Mouse (Mus musculus) heart, adult 8-10 months (tissue): ENCODE measurements around the gene Fyn. TPM values are rescaled to one million over a fixed set of nuclear protein-coding genes. Genes with fewer than 3 reads are reported as not detected.

Experiments used
- DNase-seq: peaks from one replicate; pipeline ENCODE4 v3.0.0; 2022; ENCODE audit warnings: low spot score
- total RNA-seq, 4 experiments: library from RNA; stranded (reverse); gene quantifications; 2 replicates each; pipeline ENCODE4 v1.2.4; 2022

Gene Fyn
- total RNA-seq, 4 experiments from 2014 or later: 22.4 to 27.6 (median 24.2) TPM

GRCm38 (mm10) chr10:39471040-39471713 lies 102.5 kb downstream of the Fyn start:
- no peak for DNase-seq

- DNase-seq: peak; percentile 50
Observed at GRCm38 (mm10) chr10:39471714-39472531, 103.3 kb downstream of the Fyn start.

- DNase-seq: no peak
Observed at GRCm38 (mm10) chr10:39472923-39473322, 104.3 kb downstream of the Fyn start.

- no peak for DNase-seq
Observed at GRCm38 (mm10) chr10:39479361-39479760, 110.7 kb downstream of the Fyn start.

- DNase-seq: no peak
Observed at GRCm38 (mm10) chr10:39484382-39484826, 115.7 kb downstream of the Fyn start.

- DNase-seq: no peak
Observed at GRCm38 (mm10) chr10:39484892-39485291, 116.2 kb downstream of the Fyn start.

- no peak for DNase-seq
Observed at GRCm38 (mm10) chr10:39485939-39486338, 117.3 kb downstream of the Fyn start.

- DNase-seq: no peak
Observed at GRCm38 (mm10) chr10:39486501-39487450, 118.1 kb downstream of the Fyn start.

- no peak for DNase-seq
Observed at GRCm38 (mm10) chr10:39487740-39488415, 119.2 kb downstream of the Fyn start.

GRCm38 (mm10) chr10:39488542-39488941 lies 119.9 kb downstream of the Fyn start:
- no peak for DNase-seq

- DNase-seq: no peak
Observed at GRCm38 (mm10) chr10:39488956-39489355, 120.3 kb downstream of the Fyn start.

- DNase-seq: no peak
Observed at GRCm38 (mm10) chr10:39490349-39491121, 121.9 kb downstream of the Fyn start.

- no peak for DNase-seq
Observed at GRCm38 (mm10) chr10:39492146-39492545, 123.5 kb downstream of the Fyn start.

- DNase-seq: no peak
Observed at GRCm38 (mm10) chr10:39493007-39493406, 124.4 kb downstream of the Fyn start.

- DNase-seq: no peak
Observed at GRCm38 (mm10) chr10:39498641-39499040, 130.0 kb downstream of the Fyn start.

- no peak for DNase-seq
Observed at GRCm38 (mm10) chr10:39501571-39501970, 132.9 kb downstream of the Fyn start.

GRCm38 (mm10) chr10:39501977-39502706 lies 133.5 kb downstream of the Fyn start:
- peak; percentile 78 for DNase-seq

- no peak for DNase-seq
Observed at GRCm38 (mm10) chr10:39503331-39503730, 134.7 kb downstream of the Fyn start.

- no peak for DNase-seq
Observed at GRCm38 (mm10) chr10:39505007-39505406, 136.4 kb downstream of the Fyn start.

GRCm38 (mm10) chr10:39505621-39506020 lies 137.0 kb downstream of the Fyn start:
- no peak for DNase-seq
